Mouse (Mus musculus): ENCODE results near the gene Gm20388. TPM values are rescaled to one million over a fixed set of nuclear protein-coding genes. Genes with fewer than 3 reads are reported as not detected.
"Not testable (repeated sequence)": the region's sequence is repeated elsewhere in the genome, so short reads cannot be mapped to it uniquely, and the experiment has no call there.

Gm20388 gene
- total RNA-seq, 2 experiments from 2014 or later = 4.4 to 7.8 TPM

GRCm38 (mm10) chr8:121293418-121293817 is 1382.8 kb downstream of the Gm20388 start:
- no peak for DNase-seq (ENCODE audit: low spot score in 2 of 2)

DNA sequence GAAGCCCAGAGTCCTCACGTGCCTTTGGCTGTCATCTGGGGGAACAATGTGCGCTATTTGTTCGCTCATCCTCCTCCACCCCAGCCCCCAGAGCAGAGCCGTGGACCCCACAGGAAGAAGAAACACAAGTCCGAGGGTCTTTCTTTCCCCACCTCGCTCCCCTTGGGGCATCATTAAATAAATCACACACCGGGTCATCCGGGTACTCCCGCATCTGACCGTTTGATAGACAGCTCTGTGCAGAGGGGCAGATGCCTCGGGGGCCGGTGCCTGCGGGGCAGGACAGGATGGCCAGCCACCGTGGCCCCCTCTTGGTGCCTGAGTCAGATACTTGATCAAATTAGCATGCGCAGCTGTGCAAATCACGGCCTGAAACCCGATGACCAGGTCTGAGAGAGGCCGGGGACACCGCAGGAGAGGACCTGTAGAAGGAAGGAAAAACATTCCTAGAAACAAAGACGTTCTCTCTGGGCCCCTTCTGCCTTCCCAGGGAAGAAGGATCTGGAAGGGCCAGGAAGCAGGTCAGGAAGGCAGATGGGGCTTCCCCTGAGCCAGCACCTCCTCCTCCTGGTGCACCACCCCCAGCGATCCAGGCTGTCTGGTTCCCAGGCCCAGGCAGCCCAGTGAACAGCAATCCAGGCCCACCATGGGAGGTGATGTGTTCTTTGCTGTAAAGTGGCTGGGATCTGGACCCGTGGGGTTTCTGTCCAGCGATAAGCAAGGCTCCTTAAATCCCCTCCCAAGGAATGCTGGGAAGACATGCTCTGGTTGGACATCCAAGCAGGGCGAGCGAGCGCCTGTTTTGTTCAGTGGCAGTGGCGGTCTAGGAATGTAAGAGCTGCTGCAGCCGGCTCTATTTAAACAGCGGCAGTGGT is 1383.8 kb downstream of the Gm20388 start:
- DNase-seq (ENCODE audit: low spot score in 2 of 2) = no peak

- DNase-seq (ENCODE audit: low spot score in 2 of 2) = no peak
Measured at GRCm38 (mm10) chr8:121296082-121296481, 1385.4 kb downstream of the Gm20388 start.

DNA sequence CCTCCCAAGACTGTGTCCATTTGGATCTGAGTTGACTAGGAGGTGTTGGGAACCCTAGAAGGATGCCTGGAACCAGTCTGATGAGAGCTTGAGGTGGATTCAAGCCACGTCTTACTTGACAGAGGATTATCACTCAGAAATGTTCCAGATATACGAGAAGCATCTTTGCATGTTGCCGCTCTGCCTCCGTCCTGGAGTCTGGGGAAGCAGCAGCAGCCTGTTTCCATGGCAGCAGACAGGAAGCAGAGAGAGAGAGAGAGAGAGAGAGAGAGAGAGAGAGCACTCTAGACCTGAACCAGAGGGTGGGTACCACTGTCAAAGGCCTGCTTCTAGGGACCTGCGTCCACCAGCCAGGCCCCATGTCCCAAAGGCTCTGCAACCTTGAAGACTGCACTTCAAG is 1386.0 kb downstream of the Gm20388 start:
- peak in 1 of 2 experiments; percentile 7 for DNase-seq (ENCODE audit: low spot score in 2 of 2)

DNA sequence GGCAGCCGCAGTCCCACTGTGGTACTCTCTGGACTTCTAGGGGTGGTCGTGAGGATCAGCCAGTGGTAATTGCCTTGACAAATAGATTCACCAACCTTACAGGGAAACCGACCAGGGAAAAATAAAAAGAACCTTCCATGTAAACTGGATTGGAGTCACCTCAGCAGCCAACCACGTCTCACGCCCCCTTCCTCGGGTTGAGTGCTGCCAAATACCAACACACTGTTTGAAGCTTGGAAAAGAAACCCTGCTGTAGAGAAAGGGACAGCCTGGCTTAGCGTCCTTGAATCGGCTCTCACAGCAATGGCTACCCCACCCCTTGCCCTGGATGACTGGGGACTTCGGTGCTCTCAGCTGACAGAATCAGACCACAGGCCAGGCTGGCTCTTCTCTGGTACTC is 1386.7 kb downstream of the Gm20388 start:
- peak in 1 of 2 experiments; percentile 10 for DNase-seq (ENCODE audit: low spot score in 2 of 2)

GRCm38 (mm10) chr8:121300066-121300465 is 1389.4 kb downstream of the Gm20388 start:
- no peak for DNase-seq (ENCODE audit: low spot score in 2 of 2)

DNA sequence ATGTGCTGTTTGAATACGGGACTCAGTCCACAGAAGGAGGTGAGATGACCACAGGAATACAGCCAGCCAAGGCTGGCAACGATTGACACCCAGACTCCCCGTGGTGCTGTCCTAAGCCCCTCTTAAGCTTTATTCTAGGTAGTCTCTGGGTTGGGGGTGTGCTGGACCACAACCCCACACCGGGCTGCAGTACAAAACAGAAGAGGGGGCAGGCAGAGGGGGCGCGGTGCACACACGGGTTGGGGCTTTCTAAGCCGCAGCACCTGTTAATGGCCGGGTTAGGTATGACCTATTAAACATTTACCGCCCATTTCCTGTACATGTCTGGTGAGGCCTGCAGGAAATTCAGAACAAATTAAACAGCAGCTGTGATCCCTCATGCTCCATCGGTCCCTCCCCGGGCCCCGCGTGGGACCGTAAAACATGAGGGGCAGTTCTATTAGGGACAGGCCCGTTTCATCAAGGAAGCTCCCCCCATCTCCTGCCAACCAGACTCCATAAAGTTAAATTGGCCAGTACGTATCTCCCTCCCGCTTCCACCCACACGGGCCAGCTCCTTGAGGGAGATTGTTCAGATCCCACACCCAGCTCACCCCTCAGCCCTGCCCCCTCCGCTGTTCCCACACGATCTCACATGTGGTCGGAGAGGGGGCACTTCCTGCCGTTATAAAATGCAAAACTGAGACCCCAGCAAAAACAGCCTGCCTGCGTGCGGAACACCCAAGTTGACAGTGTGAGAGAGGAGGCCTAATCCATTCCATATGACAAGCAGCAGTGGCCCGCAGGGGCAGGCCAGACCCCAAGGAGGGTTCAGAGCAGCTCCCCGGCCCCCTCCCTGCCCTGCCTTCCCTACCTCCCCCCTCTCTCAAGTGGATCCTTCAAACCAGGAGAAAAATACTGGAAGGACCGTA is 1390.1 kb downstream of the Gm20388 start:
- no peak for DNase-seq (ENCODE audit: low spot score in 2 of 2)

- DNase-seq (ENCODE audit: low spot score in 2 of 2) = no peak
Measured at GRCm38 (mm10) chr8:121301431-121301830, 1390.8 kb downstream of the Gm20388 start.

GRCm38 (mm10) chr8:121301978-121302649 is 1391.5 kb downstream of the Gm20388 start:
- no peak for DNase-seq (ENCODE audit: low spot score in 2 of 2)

GRCm38 (mm10) chr8:121307723-121308122 is 1397.1 kb downstream of the Gm20388 start:
- peak in 1 of 2 experiments; percentile 8 for DNase-seq (ENCODE audit: low spot score in 2 of 2)

DNA sequence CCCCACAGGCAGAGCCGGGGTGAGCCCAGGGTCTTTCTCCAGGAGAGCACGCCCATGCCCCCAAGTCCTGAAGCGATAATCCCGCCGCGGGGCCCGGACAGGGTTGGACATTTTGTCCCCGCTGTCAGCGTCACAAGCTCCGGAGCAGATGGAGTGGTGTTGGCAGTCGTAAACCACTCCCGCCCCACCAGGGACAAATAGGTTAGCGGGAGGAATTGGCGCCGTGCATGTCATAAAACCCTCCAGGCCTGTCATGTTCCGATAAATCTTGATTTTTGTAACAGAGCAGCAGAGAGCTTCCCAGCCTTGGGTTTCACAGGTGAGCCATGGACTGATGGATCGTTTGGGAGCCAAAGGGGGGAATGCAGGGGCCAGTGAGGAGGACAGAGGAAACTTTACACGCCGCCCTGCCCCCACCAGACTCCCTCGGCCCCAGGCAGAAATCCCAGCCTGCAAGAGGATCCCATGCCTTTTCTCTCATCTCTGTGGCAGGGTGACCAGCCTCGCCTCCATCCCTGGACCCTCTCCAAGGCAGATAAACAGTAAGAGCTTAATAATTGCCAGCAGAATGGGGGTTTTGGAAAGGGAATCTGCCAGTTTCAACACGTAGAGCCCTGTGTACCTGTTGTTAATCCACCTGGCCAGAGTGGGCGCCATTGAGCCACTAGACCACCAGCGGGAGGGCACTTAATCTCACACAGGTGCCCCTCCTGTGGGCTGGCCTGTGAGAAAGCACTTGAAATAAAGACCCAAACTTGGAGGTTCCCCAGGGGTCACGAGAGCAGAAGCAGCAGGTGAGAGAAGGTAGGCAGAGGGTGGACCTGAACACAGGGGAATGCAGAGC is 1400.6 kb downstream of the Gm20388 start:
- DNase-seq (ENCODE audit: low spot score in 2 of 2) = no peak

- DNase-seq (ENCODE audit: low spot score in 2 of 2) = no peak
Measured at GRCm38 (mm10) chr8:121313458-121313857, 1402.8 kb downstream of the Gm20388 start.

- DNase-seq (ENCODE audit: low spot score in 2 of 2) = no peak
Measured at GRCm38 (mm10) chr8:121314036-121314435, 1403.4 kb downstream of the Gm20388 start.

DNA sequence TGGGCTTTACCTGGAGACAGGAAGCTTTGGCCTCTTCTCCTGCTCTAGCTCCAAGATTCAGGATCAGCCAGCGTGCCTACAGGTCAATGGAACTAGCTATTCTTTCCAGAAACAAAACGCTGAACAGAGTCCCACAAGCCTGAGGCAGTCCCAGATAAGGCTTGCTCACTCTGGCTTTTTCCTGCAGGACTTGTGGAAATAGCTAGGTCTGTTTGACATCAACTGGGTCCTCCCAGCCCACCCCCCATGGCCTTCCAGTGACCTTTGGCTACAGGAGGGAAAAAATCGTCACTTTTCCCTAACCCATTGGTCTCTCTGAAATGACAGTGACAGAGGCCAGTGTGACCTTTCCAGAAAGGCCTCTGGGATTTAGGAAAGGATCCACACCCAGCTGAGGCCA is 1404.9 kb downstream of the Gm20388 start:
- DNase-seq (ENCODE audit: low spot score in 2 of 2) = no peak

DNA sequence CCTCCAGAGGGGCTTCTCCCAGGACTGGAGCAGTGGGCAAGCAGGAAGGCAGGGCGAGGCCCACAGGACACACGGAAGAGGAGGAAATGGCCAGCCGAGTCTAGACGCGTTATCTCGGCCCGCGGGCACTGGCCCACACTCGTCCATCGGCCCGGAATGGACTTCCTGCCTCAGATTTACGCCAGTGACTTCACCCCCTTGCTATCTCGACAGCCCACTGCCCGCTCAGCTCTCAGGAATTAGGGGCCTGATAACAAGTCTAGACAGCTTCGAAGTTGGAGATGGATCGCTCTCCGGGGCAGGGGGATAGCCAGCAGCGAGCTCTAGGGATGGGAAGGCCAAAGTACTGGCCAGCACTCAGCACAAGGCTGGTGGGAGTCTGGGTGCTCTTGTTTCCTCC is 1405.4 kb downstream of the Gm20388 start:
- no peak for DNase-seq (ENCODE audit: low spot score in 2 of 2)

GRCm38 (mm10) chr8:121318756-121319155 is 1408.1 kb downstream of the Gm20388 start:
- DNase-seq (ENCODE audit: low spot score in 2 of 2) = not testable (repeated sequence)

- DNase-seq (ENCODE audit: low spot score in 2 of 2) = no peak
Measured at GRCm38 (mm10) chr8:121319491-121319890, 1408.8 kb downstream of the Gm20388 start.

DNA sequence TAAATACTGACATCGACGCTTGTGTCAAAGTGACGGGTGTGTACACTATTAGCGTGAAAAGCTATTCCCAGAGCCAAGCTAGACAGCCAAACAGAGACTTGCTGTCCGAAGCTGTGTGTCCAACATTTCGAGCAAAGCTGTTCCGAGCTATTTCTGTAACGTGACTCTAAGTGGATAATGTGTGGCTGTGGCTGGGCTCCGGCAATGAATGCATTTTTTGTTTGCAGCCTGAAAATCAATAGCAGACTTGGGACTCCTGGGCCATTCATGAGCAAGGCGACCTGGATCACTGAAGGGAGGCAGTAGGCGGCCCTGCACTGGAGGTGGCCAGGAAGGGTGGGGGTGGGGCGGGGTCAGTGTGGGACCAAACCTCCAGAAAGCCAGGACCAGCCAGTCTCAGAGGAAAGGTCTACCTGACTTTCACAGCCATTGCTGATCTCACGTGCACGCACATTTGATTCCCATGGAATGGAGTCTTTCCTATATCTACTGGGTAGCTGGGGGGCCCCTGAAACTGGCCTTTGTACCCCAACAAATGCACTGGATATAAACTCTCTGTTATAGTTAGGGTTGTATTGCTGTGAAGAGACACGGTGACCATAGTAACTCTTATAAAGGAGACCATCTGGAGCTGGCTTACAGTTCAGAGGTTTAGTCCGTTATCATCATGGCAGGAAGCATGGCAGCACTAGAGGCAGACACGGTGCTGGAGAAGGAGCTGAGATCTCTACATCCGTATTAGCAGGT is 1415.7 kb downstream of the Gm20388 start:
- no peak for DNase-seq (ENCODE audit: low spot score in 2 of 2)

DNA sequence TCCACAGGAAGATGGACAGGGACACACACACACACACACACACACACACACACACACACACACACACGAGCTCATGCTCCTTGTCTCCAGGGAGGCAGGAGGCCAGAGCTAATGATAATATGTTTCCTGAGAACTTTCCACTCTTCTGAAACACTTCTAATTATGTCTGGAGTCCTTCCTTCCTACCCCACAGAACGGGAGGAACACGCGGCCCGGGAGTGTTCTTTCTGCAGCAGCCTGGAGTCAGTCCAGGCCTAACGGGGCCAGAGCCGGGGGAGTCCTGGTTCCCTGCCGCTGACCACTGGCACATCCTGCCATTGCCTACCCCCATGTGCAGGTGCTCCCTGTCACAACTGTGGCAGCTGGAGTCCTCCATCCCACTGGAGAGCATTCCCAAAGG is 1421.8 kb downstream of the Gm20388 start:
- DNase-seq (ENCODE audit: low spot score in 2 of 2) = no peak
